Mouse (Mus musculus) ES-E14 (cell line): ENCODE data around the gene Pkdcc.

ENCODE experiments used
- CHD2 ChIP-seq: IDR thresholded peaks from 2 replicates; pipeline ENCODE4 v1.6.1; 2014; ENCODE audit warnings: mild to moderate bottlenecking, low read depth, low read length, inconsistent platforms
- MAFK ChIP-seq: IDR thresholded peaks from 2 replicates; pipeline ENCODE4 v1.6.1; 2014; ENCODE audit warnings: mild to moderate bottlenecking, low read depth, low read length, inconsistent platforms; ENCODE audit not compliant: insufficient read depth
- ZC3H11A ChIP-seq: IDR thresholded peaks from 2 replicates; pipeline ENCODE4 v1.6.1; 2012; ENCODE audit warnings: low read depth, mild to moderate bottlenecking, inconsistent platforms, low read length, borderline replicate concordance
- ZNF384 ChIP-seq: IDR thresholded peaks from 2 replicates; pipeline ENCODE4 v1.6.1; 2012; ENCODE audit warnings: low read depth, low read length, inconsistent platforms

DNA sequence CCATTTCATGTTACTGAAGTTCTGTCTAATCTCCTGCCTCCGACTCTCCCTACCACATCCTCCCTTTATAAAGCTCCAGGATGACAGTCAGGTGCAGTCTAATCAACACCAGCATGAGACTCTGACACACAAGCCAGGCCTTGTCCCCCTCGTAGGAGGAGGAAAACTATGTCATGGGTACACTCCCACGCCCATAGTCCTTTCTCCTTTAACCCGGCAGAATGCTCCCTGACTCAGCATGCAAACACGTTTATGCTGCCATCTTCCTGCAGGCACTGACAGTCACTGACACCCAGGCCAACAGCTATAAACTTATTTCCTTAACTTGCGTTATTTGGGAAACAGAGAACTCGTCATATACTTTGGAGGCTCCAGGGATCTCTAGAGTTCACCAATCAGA is 33.5 kb upstream of the Pkdcc start:
- TF ChIP-seq ZC3H11A (no peak), MAFK (no peak), CHD2 (no peak), ZNF384 (no peak)
